Mouse (Mus musculus): ENCODE results near the gene Phb2. TPM values are rescaled to one million over a fixed set of nuclear protein-coding genes. Genes with fewer than 3 reads are reported as not detected.

Gene Phb2
- total and polyA plus RNA-seq, 3 experiments: 309 to 815 (median 706) TPM

GRCm38 (mm10) chr6:124678769-124679168 lies 33.4 kb upstream of the Phb2 start:
- no peak overlapping the region for H3K27ac ChIP-seq (ENCODE audit: control insufficient read depth, low read depth, low read length)
- peaks cover 14 to 24% of the 10 kb centered on the region in 2 experiments for H3K4me1 ChIP-seq (ENCODE audit: control insufficient read depth in 1 of 2, insufficient read depth in 2 of 2, low read length in 2 of 2)
- TF ChIP-seq POLR2AphosphoS5 (IDR thresholded peaks at IDR 0.05; ENCODE audit: borderline replicate concordance, low read depth, low read length): no peak
- TF ChIP-seq NELFE (IDR thresholded peaks at IDR 0.05; ENCODE audit: low read depth, low read length): no peak
- TF ChIP-seq USF1 (IDR thresholded peaks at IDR 0.05; ENCODE audit: low read depth, low read length): no peak
- no peak for TF ChIP-seq ELF1 (IDR thresholded peaks at IDR 0.05; ENCODE audit: low read depth, low read length)
- no peak for TF ChIP-seq TCF12 (IDR thresholded peaks at IDR 0.05; ENCODE audit: low read depth, low read length)
- TF ChIP-seq UBTF (IDR thresholded peaks at IDR 0.05; ENCODE audit: borderline replicate concordance, insufficient read depth, low read depth, low read length): no peak
- no peak for TF ChIP-seq RCOR1 (IDR thresholded peaks at IDR 0.05; ENCODE audit: low read depth, low read length)
- no peak for TF ChIP-seq SIN3A (IDR thresholded peaks at IDR 0.05; ENCODE audit: low read length)
- TF ChIP-seq MYB (IDR thresholded peaks at IDR 0.05; ENCODE audit: low read depth, low read length): no peak
- TF ChIP-seq GATA1 (IDR thresholded peaks at IDR 0.05; ENCODE audit: low read depth, low read length): no peak
- TF ChIP-seq MXI1 (IDR thresholded peaks at IDR 0.05; ENCODE audit: low read depth, low read length): no peak
- TF ChIP-seq CHD2 (IDR thresholded peaks at IDR 0.05; ENCODE audit: low read length): no peak
- no peak for DNase-seq (ENCODE audit: low read depth, low spot score)
- H3K4me3 ChIP-seq (ENCODE audit: control insufficient read depth in 1 of 2, insufficient read depth in 1 of 2, low read depth in 2 of 2, low read length in 2 of 2): no peak overlapping the region
- H3K9me3 ChIP-seq (replicated peaks; ENCODE audit: insufficient read depth, low read length): no peaks in the 10 kb centered on the region
- peaks cover 10 to 24% of the 10 kb centered on the region in 2 experiments for H3K36me3 ChIP-seq (ENCODE audit: control insufficient read depth in 1 of 2, insufficient read depth in 2 of 2, low read length in 2 of 2)
- H3K9ac ChIP-seq (ENCODE audit: control insufficient read depth, low read depth, low read length, poor library complexity, severe bottlenecking): no peak overlapping the region
- peaks cover 48% of the 10 kb centered on the region for H3K79me2 ChIP-seq (ENCODE audit: control insufficient read depth, insufficient read depth, low read length, poor library complexity)
- H3K27me3 ChIP-seq (ENCODE audit: control insufficient read depth in 1 of 2, insufficient read depth in 2 of 2, low read length in 2 of 2): no peaks in the 10 kb centered on the region

- H3K4me3 ChIP-seq (ENCODE audit: control insufficient read depth in 1 of 2, insufficient read depth in 1 of 2, low read depth in 2 of 2, low read length in 2 of 2): no peak overlapping the region
- H3K27me3 ChIP-seq (ENCODE audit: control insufficient read depth in 1 of 2, insufficient read depth in 2 of 2, low read length in 2 of 2): no peaks in the 10 kb centered on the region
- H3K36me3 ChIP-seq (ENCODE audit: control insufficient read depth in 1 of 2, insufficient read depth in 2 of 2, low read length in 2 of 2): peaks cover 8 to 31% of the 10 kb centered on the region in 2 experiments
- H3K79me2 ChIP-seq (ENCODE audit: control insufficient read depth, insufficient read depth, low read length, poor library complexity): peaks cover 41% of the 10 kb centered on the region
- H3K27ac ChIP-seq (ENCODE audit: control insufficient read depth, low read depth, low read length): no peak overlapping the region
- no peak for TF ChIP-seq MYC (IDR thresholded peaks at IDR 0.05; ENCODE audit: low read depth, low read length)
- TF ChIP-seq GATA1 (IDR thresholded peaks at IDR 0.05; ENCODE audit: low read depth, low read length): no peak
- no peak for TF ChIP-seq POLR2A (IDR thresholded peaks at IDR 0.05; ENCODE audit: control insufficient read depth in 1 of 2, insufficient read depth in 1 of 2, low read depth in 1 of 2, low read length in 2 of 2, poor library complexity in 1 of 2)
- no peak for TF ChIP-seq BHLHE40 (IDR thresholded peaks at IDR 0.05; ENCODE audit: borderline replicate concordance, low read depth, low read length)
- TF ChIP-seq USF2 (IDR thresholded peaks at IDR 0.05; ENCODE audit: borderline replicate concordance in 1 of 2, insufficient read depth in 1 of 2, low read depth in 1 of 2, low read length in 2 of 2): no peak
- no peak overlapping the region for H3K9ac ChIP-seq (ENCODE audit: control insufficient read depth, low read depth, low read length, poor library complexity, severe bottlenecking)
- DNase-seq (ENCODE audit: low read depth, low spot score): no peak
- no peaks in the 10 kb centered on the region for H3K9me3 ChIP-seq (replicated peaks; ENCODE audit: insufficient read depth, low read length)
- peaks cover 19 to 30% of the 10 kb centered on the region in 2 experiments for H3K4me1 ChIP-seq (ENCODE audit: control insufficient read depth in 1 of 2, insufficient read depth in 2 of 2, low read length in 2 of 2)
Measured at GRCm38 (mm10) chr6:124679486-124679885, 32.6 kb upstream of the Phb2 start.
